Mouse (Mus musculus): Measurements from ENCODE around the gene Elp1.

- no peak for TF ChIP-seq CTCF (IDR thresholded peaks at IDR 0.05; ENCODE audit: low read depth, low read length)
- no peak for TF ChIP-seq POLR2A (IDR thresholded peaks at IDR 0.05; ENCODE audit: extremely low read depth, insufficient read depth, low read length)
These were observed 44.4 kb downstream of the Elp1 start for GRCm38 (mm10) chr4:56757693-56758092.
